Mouse (Mus musculus): ENCODE measurements around the gene Nup205. TPM values are rescaled to one million over a fixed set of nuclear protein-coding genes. Genes with fewer than 3 reads are reported as not detected.

The Nup205 gene
- polyA plus RNA-seq, 1 experiment: 67.7 TPM

- Histone ChIP-seq H3K4me3 (ENCODE audit: insufficient read depth, low read length) (no peak overlapping the region), H3K27ac (ENCODE audit: insufficient read depth, low read length) (no peak overlapping the region), H3K4me1 (ENCODE audit: control insufficient read depth, insufficient read depth, low read length) (peaks cover 12% of the 10 kb centered on the region)
- TF ChIP-seq CTCF (IDR thresholded peaks at IDR 0.05; ENCODE audit: borderline replicate concordance, insufficient read depth, low read length): no peak
- TF ChIP-seq POLR2A (IDR thresholded peaks at IDR 0.05; ENCODE audit: low read depth, low read length): no peak
Measured at GRCm38 (mm10) chr6:35258922-35259321, 81.7 kb downstream of the Nup205 start.

- TF ChIP-seq CTCF (IDR thresholded peaks at IDR 0.05; ENCODE audit: borderline replicate concordance, insufficient read depth, low read length): no peak
- TF ChIP-seq POLR2A (IDR thresholded peaks at IDR 0.05; ENCODE audit: low read depth, low read length): no peak
Measured at GRCm38 (mm10) chr6:35259526-35259925, 82.3 kb downstream of the Nup205 start.

GRCm38 (mm10) chr6:35260531-35260930 lies 83.3 kb downstream of the Nup205 start:
- no peak for TF ChIP-seq POLR2A (IDR thresholded peaks at IDR 0.05; ENCODE audit: low read depth, low read length)
- no peak for TF ChIP-seq CTCF (IDR thresholded peaks at IDR 0.05; ENCODE audit: borderline replicate concordance, insufficient read depth, low read length)

More at GRCm38 (mm10) chr6:35259526-35259925, 82.3 kb downstream of the Nup205 start:
- H3K27ac ChIP-seq (ENCODE audit: insufficient read depth, low read length): no peak overlapping the region
- H3K4me1 ChIP-seq (ENCODE audit: control insufficient read depth, insufficient read depth, low read length): peaks cover 12% of the 10 kb centered on the region
- no peak overlapping the region for H3K4me3 ChIP-seq (ENCODE audit: insufficient read depth, low read length)

GRCm38 (mm10) chr6:35265580-35266278 lies 88.5 kb downstream of the Nup205 start:
- TF ChIP-seq CTCF (IDR thresholded peaks at IDR 0.05; ENCODE audit: borderline replicate concordance, insufficient read depth, low read length) (no peak), POLR2A (IDR thresholded peaks at IDR 0.05; ENCODE audit: low read depth, low read length) (no peak)
- no peaks in the 10 kb centered on the region; the same call in 1 of the 2 replicates for H3K4me1 ChIP-seq (ENCODE audit: control insufficient read depth, insufficient read depth, low read length)
- no peak overlapping the region for H3K27ac ChIP-seq (ENCODE audit: insufficient read depth, low read length)
- H3K4me3 ChIP-seq (ENCODE audit: insufficient read depth, low read length): no peak overlapping the region

More at GRCm38 (mm10) chr6:35260531-35260930, 83.3 kb downstream of the Nup205 start:
- peaks cover 4% of the 10 kb centered on the region for H3K4me1 ChIP-seq (ENCODE audit: control insufficient read depth, insufficient read depth, low read length)
- H3K4me3 ChIP-seq (ENCODE audit: insufficient read depth, low read length): no peak overlapping the region
- no peak overlapping the region for H3K27ac ChIP-seq (ENCODE audit: insufficient read depth, low read length)

- no peak for TF ChIP-seq POLR2A (IDR thresholded peaks at IDR 0.05; ENCODE audit: low read depth, low read length)
- no peak for TF ChIP-seq CTCF (IDR thresholded peaks at IDR 0.05; ENCODE audit: borderline replicate concordance, insufficient read depth, low read length)
- Histone ChIP-seq H3K4me1 (ENCODE audit: control insufficient read depth, insufficient read depth, low read length) (peaks cover 1% of the 10 kb centered on the region; the same call in 1 of the 2 replicates), H3K4me3 (ENCODE audit: insufficient read depth, low read length) (no peak overlapping the region), H3K27ac (ENCODE audit: insufficient read depth, low read length) (no peak overlapping the region)
Measured at GRCm38 (mm10) chr6:35268711-35269110, 91.5 kb downstream of the Nup205 start.

- Histone ChIP-seq H3K4me1 (ENCODE audit: control insufficient read depth, insufficient read depth, low read length) (peaks cover 4% of the 10 kb centered on the region; the same call in 1 of the 2 replicates), H3K4me3 (ENCODE audit: insufficient read depth, low read length) (no peak overlapping the region), H3K27ac (ENCODE audit: insufficient read depth, low read length) (no peak overlapping the region)
- TF ChIP-seq CTCF (IDR thresholded peaks at IDR 0.05; ENCODE audit: borderline replicate concordance, insufficient read depth, low read length) (no peak), POLR2A (IDR thresholded peaks at IDR 0.05; ENCODE audit: low read depth, low read length) (no peak)
Measured at GRCm38 (mm10) chr6:35269643-35270042, 92.4 kb downstream of the Nup205 start.

- Histone ChIP-seq H3K4me1 (ENCODE audit: control insufficient read depth, insufficient read depth, low read length) (peaks cover 4% of the 10 kb centered on the region; the same call in 1 of the 2 replicates), H3K4me3 (ENCODE audit: insufficient read depth, low read length) (no peak overlapping the region), H3K27ac (ENCODE audit: insufficient read depth, low read length) (no peak overlapping the region)
- TF ChIP-seq POLR2A (IDR thresholded peaks at IDR 0.05; ENCODE audit: low read depth, low read length): no peak
- no peak for TF ChIP-seq CTCF (IDR thresholded peaks at IDR 0.05; ENCODE audit: borderline replicate concordance, insufficient read depth, low read length)
Measured at GRCm38 (mm10) chr6:35271094-35271855, 94.1 kb downstream of the Nup205 start.

- TF ChIP-seq POLR2A (IDR thresholded peaks at IDR 0.05; ENCODE audit: low read depth, low read length): no peak
- TF ChIP-seq CTCF (IDR thresholded peaks at IDR 0.05; ENCODE audit: borderline replicate concordance, insufficient read depth, low read length): no peak
- peaks cover 4% of the 10 kb centered on the region; the same call in 1 of the 2 replicates for H3K4me1 ChIP-seq (ENCODE audit: control insufficient read depth, insufficient read depth, low read length)
- no peak overlapping the region for H3K4me3 ChIP-seq (ENCODE audit: insufficient read depth, low read length)
- no peak overlapping the region for H3K27ac ChIP-seq (ENCODE audit: insufficient read depth, low read length)
Measured at GRCm38 (mm10) chr6:35271868-35272765, 94.9 kb downstream of the Nup205 start.
